Mouse (Mus musculus): Measurements from ENCODE around the gene Abat.
A peak's percentile ranks its signal among the peaks of the same experiment; 100 is the strongest.

Abat gene

GRCm38 (mm10) chr16:8513236-8513906 lies at the start of gene Abat:
Gene Abat (plus strand): TSS chr16:8513429.
- DNase-seq (ENCODE audit: low read depth, low spot score), result peak; percentile 90

- DNase-seq (ENCODE audit: low read depth, low spot score), result no peak
Observed at GRCm38 (mm10) chr16:8470132-8470531, 43.1 kb upstream of the Abat start.

GRCm38 (mm10) chr16:8470603-8471481 lies 42.4 kb upstream of the Abat start, which contains the start of gene Mettl22:
Gene Mettl22 (plus strand): TSS chr16:8470788.
- DNase-seq (ENCODE audit: low read depth, low spot score), result peak; percentile 94

GRCm38 (mm10) chr16:8487396-8488005 lies 25.7 kb upstream of the Abat start:
- DNase-seq (ENCODE audit: low read depth, low spot score), result no peak

- no peak for DNase-seq (ENCODE audit: low read depth, low spot score)
Observed at GRCm38 (mm10) chr16:8489340-8489739, 23.9 kb upstream of the Abat start.

GRCm38 (mm10) chr16:8491743-8492490 lies 21.3 kb upstream of the Abat start:
- DNase-seq (ENCODE audit: low read depth, low spot score), result peak; percentile 23

- peak; percentile 79 for DNase-seq (ENCODE audit: low read depth, low spot score)
Observed at GRCm38 (mm10) chr16:8494268-8494667, 19.0 kb upstream of the Abat start.

- DNase-seq (ENCODE audit: low read depth, low spot score), result no peak
Observed at GRCm38 (mm10) chr16:8496967-8497366, 16.3 kb upstream of the Abat start.

GRCm38 (mm10) chr16:8504271-8504670 lies 9.0 kb upstream of the Abat start:
- DNase-seq (ENCODE audit: low read depth, low spot score), result no peak

GRCm38 (mm10) chr16:8509894-8510293 lies 3.3 kb upstream of the Abat start:
- DNase-seq (ENCODE audit: low read depth, low spot score), result no peak

GRCm38 (mm10) chr16:8512830-8513229 lies 399 bp upstream of the Abat start:
- DNase-seq (ENCODE audit: low read depth, low spot score), result peak; percentile 35

- no peak for DNase-seq (ENCODE audit: low read depth, low spot score)
Observed at GRCm38 (mm10) chr16:8514180-8514579, 951 bp downstream of the Abat start.

GRCm38 (mm10) chr16:8520525-8520924 lies 7.3 kb downstream of the Abat start:
- no peak for DNase-seq (ENCODE audit: low read depth, low spot score)

- DNase-seq (ENCODE audit: low read depth, low spot score), result no peak
Observed at GRCm38 (mm10) chr16:8521322-8521721, 8.1 kb downstream of the Abat start.

GRCm38 (mm10) chr16:8523480-8524144 lies 10.4 kb downstream of the Abat start:
- DNase-seq (ENCODE audit: low read depth, low spot score), result peak; percentile 67

GRCm38 (mm10) chr16:8524163-8524847 lies 11.1 kb downstream of the Abat start:
- no peak for DNase-seq (ENCODE audit: low read depth, low spot score)

- DNase-seq (ENCODE audit: low read depth, low spot score), result no peak
Observed at GRCm38 (mm10) chr16:8525293-8525692, 12.1 kb downstream of the Abat start.

- DNase-seq (ENCODE audit: low read depth, low spot score), result no peak
Observed at GRCm38 (mm10) chr16:8525877-8526276, 12.6 kb downstream of the Abat start.

GRCm38 (mm10) chr16:8529389-8529788 lies 16.2 kb downstream of the Abat start:
- no peak for DNase-seq (ENCODE audit: low read depth, low spot score)

- DNase-seq (ENCODE audit: low read depth, low spot score), result no peak
Observed at GRCm38 (mm10) chr16:8530018-8530417, 16.8 kb downstream of the Abat start.
